Mouse (Mus musculus) cortical plate, adult 2 months (tissue): ENCODE measurements around the gene Popdc3.

Experiments
- CTCF ChIP-seq: fragments of 200-500 bp; IDR thresholded peaks from 2 replicates; pipeline ENCODE4 v1.5.1; 2011; ENCODE audit warnings: mild to moderate bottlenecking, control low read depth, low read length; ENCODE audit not compliant: insufficient read depth; ENCODE audit errors: extremely low read depth
- POLR2A ChIP-seq: fragments of 200-500 bp; IDR thresholded peaks from 2 replicates; pipeline ENCODE4 v1.6.1; 2011; ENCODE audit warnings: mild to moderate bottlenecking, low read length, control low read depth; ENCODE audit not compliant: insufficient read depth; ENCODE audit errors: extremely low read depth

DNA sequence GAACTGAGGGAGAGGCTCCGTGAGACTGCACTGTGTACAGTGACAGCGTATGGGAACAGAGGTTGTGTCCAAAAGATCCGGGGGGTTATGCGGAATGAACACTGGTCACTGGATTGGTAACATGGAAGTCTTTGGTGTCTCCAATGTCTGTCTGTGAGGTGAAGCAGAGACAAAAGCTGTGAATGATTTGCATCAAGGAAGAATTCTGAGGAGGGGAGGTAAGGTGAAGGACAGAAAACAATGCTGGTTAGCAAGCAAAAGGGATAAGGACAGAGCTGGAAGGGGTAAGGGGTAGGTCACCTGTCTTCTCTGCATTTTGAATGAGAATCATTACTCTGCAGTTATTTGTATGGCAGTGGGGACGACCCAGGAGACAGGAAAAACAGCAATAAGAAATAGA, 16.6 kb downstream of the Popdc3 start:
- TF ChIP-seq CTCF = no peak
- TF ChIP-seq POLR2A = no peak
